Mouse (Mus musculus) right cerebral cortex, postnatal 36 days (tissue): ENCODE measurements at regions not wholly inside any gene's neighbourhood (a gene's known extent, or its start where the extent isn't known, plus 50 kb on each side); places are given as distances from the start of the nearest gene placed in this dataset.

Source experiments
- DNase-seq, 2 experiments: peaks; one replicate each; pipeline ENCODE4 v3.0.0; 2022; ENCODE audit warnings: low spot score in 2 of 2, mixed read lengths in 1 of 2

GRCm38 (mm10) chr3:147180711-147181110 lies 328.5 kb downstream of the Ttll7 start:
- no peak for DNase-seq

GRCm38 (mm10) chr3:147181501-147182365 lies 329.6 kb downstream of the Ttll7 start:
- no peak for DNase-seq

- no peak for DNase-seq
These were observed 330.3 kb downstream of the Ttll7 start for GRCm38 (mm10) chr3:147182366-147182875.

GRCm38 (mm10) chr3:147183656-147184290 lies 331.6 kb downstream of the Ttll7 start:
- DNase-seq, result no peak

- DNase-seq, result no peak
These were observed 337.6 kb downstream of the Ttll7 start for GRCm38 (mm10) chr3:147189737-147190136.

- DNase-seq, result no peak
These were observed 344.5 kb downstream of the Ttll7 start for GRCm38 (mm10) chr3:147196626-147197025.

GRCm38 (mm10) chr3:147197215-147197614 lies 345.0 kb downstream of the Ttll7 start:
- no peak for DNase-seq

GRCm38 (mm10) chr3:147211127-147211940 lies 359.2 kb downstream of the Ttll7 start:
- no peak for DNase-seq

- DNase-seq, result peak; percentile 11 to 30
These were observed 376.5 kb downstream of the Ttll7 start for GRCm38 (mm10) chr3:147228663-147229062.

- no peak for DNase-seq
These were observed 378.4 kb downstream of the Ttll7 start for GRCm38 (mm10) chr3:147230594-147230993.

- no peak for DNase-seq
These were observed 386.2 kb downstream of the Ttll7 start for GRCm38 (mm10) chr3:147238398-147238797.

GRCm38 (mm10) chr3:147240651-147241050 lies 388.5 kb downstream of the Ttll7 start:
- no peak for DNase-seq

GRCm38 (mm10) chr3:147244911-147245430 lies 392.8 kb downstream of the Ttll7 start:
- no peak for DNase-seq

GRCm38 (mm10) chr3:147246141-147246540 lies 394.0 kb downstream of the Ttll7 start:
- DNase-seq, result no peak

- DNase-seq, result no peak
These were observed 397.3 kb downstream of the Ttll7 start for GRCm38 (mm10) chr3:147249466-147249865.

- no peak for DNase-seq
These were observed 397.7 kb downstream of the Ttll7 start for GRCm38 (mm10) chr3:147249906-147250305.

- no peak for DNase-seq
These were observed 400.1 kb downstream of the Ttll7 start for GRCm38 (mm10) chr3:147252226-147252788.

GRCm38 (mm10) chr3:147252812-147253211 lies 400.6 kb downstream of the Ttll7 start:
- DNase-seq, result no peak

- DNase-seq, result no peak
These were observed 402.3 kb downstream of the Ttll7 start for GRCm38 (mm10) chr3:147254454-147254853.

GRCm38 (mm10) chr3:147260958-147261595 lies 408.9 kb downstream of the Ttll7 start:
- no peak for DNase-seq

GRCm38 (mm10) chr3:147266556-147266955 lies 414.4 kb downstream of the Ttll7 start:
- no peak for DNase-seq
